Mouse (Mus musculus) midbrain, postnatal 0 days (tissue): Measurements from ENCODE around the gene Nolc1. TPM values are rescaled to one million over a fixed set of nuclear protein-coding genes. Genes with fewer than 3 reads are reported as not detected.

ENCODE experiments used
- ATAC-seq: fragments of 200-750 bp; cut with Nextera tagmentation; 2 replicates; pipeline ENCODE4 v1.8.0; 2017; ENCODE audit warnings: moderate number of reproducible peaks, mild to moderate bottlenecking, moderate TSS enrichment, moderate library complexity; ENCODE audit not compliant: low FRiP score
- DNase-seq: peaks from one replicate; pipeline ENCODE4 v3.0.0-alpha.2; 2015; ENCODE audit warnings: low spot score
- H3K27ac ChIP-seq: fragments of 300-500 bp; sonication (generic); 2 replicates; pipeline ENCODE4 v1.5.1; 2014; ENCODE audit warnings: low read depth, mild to moderate bottlenecking, low read length, mixed read lengths
- H3K27me3 ChIP-seq: fragments of 300-500 bp; sonication (generic); 2 replicates; pipeline ENCODE4 v1.6.1; 2014; ENCODE audit warnings: low read length, control low read depth, mixed read lengths; ENCODE audit not compliant: insufficient read depth
- H3K36me3 ChIP-seq: fragments of 300-500 bp; sonication (generic); 2 replicates; pipeline ENCODE4 v1.6.1; 2014; ENCODE audit warnings: low read length, control low read depth, mixed read lengths; ENCODE audit not compliant: insufficient read depth
- H3K4me1 ChIP-seq: fragments of 300-500 bp; sonication (generic); 2 replicates; pipeline ENCODE4 v1.6.1; 2014; ENCODE audit warnings: mild to moderate bottlenecking, control low read depth, antibody characterized with exemption, low read length, mixed read lengths; ENCODE audit not compliant: insufficient read depth
- H3K4me2 ChIP-seq: fragments of 300-500 bp; sonication (generic); 2 replicates; pipeline ENCODE4 v1.6.1; 2014; ENCODE audit warnings: low read depth, mild to moderate bottlenecking, low read length, mixed read lengths; ENCODE audit not compliant: poor library complexity, severe bottlenecking
- H3K4me3 ChIP-seq: fragments of 300-500 bp; sonication (generic); 2 replicates; pipeline ENCODE4 v1.5.1; 2014; ENCODE audit warnings: low read depth, mild to moderate bottlenecking, low read length, moderate library complexity
- H3K9ac ChIP-seq: fragments of 300-500 bp; sonication (generic); replicated peaks from 2 replicates; pipeline ENCODE4 v1.6.1; 2014; ENCODE audit warnings: mild to moderate bottlenecking, low read length, moderate library complexity, mixed read lengths; ENCODE audit not compliant: poor library complexity, severe bottlenecking
- H3K9me3 ChIP-seq: fragments of 300-500 bp; sonication (generic); 2 replicates; pipeline ENCODE4 v1.6.1; 2016; ENCODE audit warnings: low read length, control low read depth
- CTCF ChIP-seq: IDR thresholded peaks from 2 replicates; pipeline ENCODE4 v1.5.1; 2016; ENCODE audit warnings: antibody characterized with exemption, mild to moderate bottlenecking
- WGBS: fragments of 180-500 bp; shearing (Covaris S2); extraction: QIAGEN DNeasy Blood & Tissue Kit; methylation state at CpG from one replicate; pipeline ENCODE4 v1.1.7; 2014; 5-methylcytosine and 5-hydroxymethylcytosine counted together
- polyA plus RNA-seq: library from polyadenylated mRNA; unstranded; fragments of >200 nt; fragmentation: Nextera tagmentation; extraction: Ambion mirVana; gene quantifications from 2 replicates; pipeline ENCODE4 v1.2.1, GENCODE M21; 2015
- total RNA-seq: library from RNA; depleted of rRNA; stranded (reverse); fragments of >200 nt; gene quantifications from 2 replicates; pipeline ENCODE4 v1.2.3, GENCODE M21; 2014

The Nolc1 gene
- total and polyA plus RNA-seq, 2 experiments from 2014 or later: 26.0 to 63.5 TPM

GRCm38 (mm10) chr19:46041299-46041932 is 34.2 kb upstream of the Nolc1 start:
- ATAC-seq: no peak
- no peak for DNase-seq
- H3K9ac ChIP-seq: peak overlapping the region; percentile 64
- WGBS: 11% methylated on average over 7 of the region's 7 CpGs
- no peaks in the 10 kb centered on the region for H3K27me3 ChIP-seq
- H3K4me1 ChIP-seq: peaks cover 56% of the 10 kb centered on the region
- H3K27ac ChIP-seq: peak overlapping the region; percentile 81
- H3K36me3 ChIP-seq: no peaks in the 10 kb centered on the region
- peak overlapping the region; percentile 93 for H3K4me3 ChIP-seq
- H3K9me3 ChIP-seq: no peaks in the 10 kb centered on the region
- H3K4me2 ChIP-seq: peak overlapping the region; percentile 90
- TF ChIP-seq CTCF: no peak

- no peaks in the 10 kb centered on the region for H3K27me3 ChIP-seq
- WGBS: 1% methylated on average over 10 of the region's 14 CpGs
These were observed 33.7 kb upstream of the Nolc1 start for GRCm38 (mm10) chr19:46041933-46042475.

GRCm38 (mm10) chr19:46042476-46043011 is 33.1 kb upstream of the Nolc1 start:
- ATAC-seq (no peak), DNase-seq (peak; percentile 56)
- H3K4me1 ChIP-seq: peaks cover 46% of the 10 kb centered on the region
- peak overlapping the region; percentile 93 for H3K4me3 ChIP-seq
- peak overlapping the region; percentile 81 for H3K27ac ChIP-seq
- peak overlapping the region; percentile 64 for H3K9ac ChIP-seq
- H3K36me3 ChIP-seq: no peaks in the 10 kb centered on the region
- under 1% methylated on average over 6 of the region's 6 CpGs for WGBS
- no peaks in the 10 kb centered on the region for H3K9me3 ChIP-seq
- TF ChIP-seq CTCF: no peak
- H3K4me2 ChIP-seq: peak overlapping the region; percentile 90
- no peaks in the 10 kb centered on the region for H3K27me3 ChIP-seq

More at GRCm38 (mm10) chr19:46041933-46042475, 33.7 kb upstream of the Nolc1 start:
- peak overlapping the region; percentile 81 for H3K27ac ChIP-seq
- H3K4me2 ChIP-seq: peak overlapping the region; percentile 90
- no peaks in the 10 kb centered on the region for H3K36me3 ChIP-seq
- H3K9me3 ChIP-seq: no peaks in the 10 kb centered on the region
- ATAC-seq (no peak), DNase-seq (peak; percentile 80)
- no peak for TF ChIP-seq CTCF
- H3K4me1 ChIP-seq: peaks cover 52% of the 10 kb centered on the region
- H3K4me3 ChIP-seq: peak overlapping the region; percentile 93
- H3K9ac ChIP-seq: peak overlapping the region; percentile 64

- DNase-seq (peak; percentile 42), ATAC-seq (no peak)
- no peak for TF ChIP-seq CTCF
- Histone ChIP-seq H3K27ac (peak overlapping the region; percentile 81), H3K9me3 (no peaks in the 10 kb centered on the region), H3K36me3 (no peaks in the 10 kb centered on the region), H3K4me3 (peak overlapping the region; percentile 93), H3K9ac (0 out of 2 replicates have a peak overlapping the region, but pooled peaks have one; percentile 64), H3K27me3 (no peaks in the 10 kb centered on the region), H3K4me1 (peaks cover 38% of the 10 kb centered on the region), H3K4me2 (peak overlapping the region; percentile 90)
- WGBS: 46% methylated on average over 7 of the region's 7 CpGs
These were observed 32.3 kb upstream of the Nolc1 start for GRCm38 (mm10) chr19:46043380-46043779.

- Histone ChIP-seq H3K4me1 (peaks cover 36% of the 10 kb centered on the region), H3K36me3 (no peaks in the 10 kb centered on the region), H3K9ac (peak within 1 kb of the TSS; percentile 99), H3K9me3 (no peaks in the 10 kb centered on the region), H3K4me3 (peak within 1 kb of the TSS; percentile 93), H3K27ac (peak within 1 kb of the TSS; percentile 96), H3K4me2 (peak within 1 kb of the TSS; percentile 90), H3K27me3 (no peaks in the 10 kb centered on the region)
- no peak; the same call in 1 of the 2 replicates for ATAC-seq
- no peak for TF ChIP-seq CTCF
- DNase-seq: peak; percentile 67
- under 1% methylated on average over 27 of the region's 34 CpGs for WGBS
These were observed 31.2 kb upstream of the Nolc1 start, which contains the start of gene Pprc1 for GRCm38 (mm10) chr19:46044271-46044992. Pprc1 (plus strand) TSS chr19:46044886.
